Mouse (Mus musculus) hindbrain, embryonic 13.5 days (tissue): ENCODE data around the gene Klhl22. TPM values are rescaled to one million over a fixed set of nuclear protein-coding genes. Genes with fewer than 3 reads are reported as not detected.
A peak's percentile ranks its signal among the peaks of the same experiment; 100 is the strongest.

Source experiments
- ATAC-seq: fragments of 200-750 bp; cut with Nextera tagmentation; 2 replicates; pipeline ENCODE4 v1.8.0; 2017; ENCODE audit warnings: moderate TSS enrichment; ENCODE audit not compliant: low FRiP score
- H3K27ac ChIP-seq: fragments of 300-500 bp; sonication (generic); 2 replicates; pipeline ENCODE4 v1.5.1; 2015; ENCODE audit warnings: inconsistent platforms, mild to moderate bottlenecking, moderate library complexity
- H3K27me3 ChIP-seq: fragments of 300-500 bp; sonication (generic); 2 replicates; pipeline ENCODE4 v1.6.1; 2015; ENCODE audit warnings: mild to moderate bottlenecking, inconsistent platforms
- H3K36me3 ChIP-seq: fragments of 300-500 bp; sonication (generic); 2 replicates; pipeline ENCODE4 v1.6.1; 2015; ENCODE audit warnings: mild to moderate bottlenecking, inconsistent platforms
- H3K4me1 ChIP-seq: fragments of 300-500 bp; sonication (generic); replicated peaks from 2 replicates; pipeline ENCODE4 v1.6.1; 2015; ENCODE audit warnings: inconsistent platforms
- H3K4me2 ChIP-seq: fragments of 300-500 bp; sonication (generic); 2 replicates; pipeline ENCODE4 v1.6.1; 2015; ENCODE audit warnings: inconsistent platforms, mild to moderate bottlenecking, moderate library complexity
- H3K4me3 ChIP-seq: fragments of 300-500 bp; sonication (generic); 2 replicates; pipeline ENCODE4 v1.5.1; 2015; ENCODE audit warnings: mild to moderate bottlenecking, inconsistent platforms
- H3K9ac ChIP-seq: fragments of 300-500 bp; sonication (generic); 2 replicates; pipeline ENCODE4 v1.6.1; 2015; ENCODE audit warnings: mild to moderate bottlenecking, inconsistent platforms
- H3K9me3 ChIP-seq: fragments of 300-500 bp; sonication (generic); 2 replicates; pipeline ENCODE4 v1.6.1; 2016; ENCODE audit warnings: inconsistent platforms
- WGBS: fragments of 180-500 bp; shearing (Covaris S2); methylation state at CpG from one replicate; pipeline ENCODE4 v1.1.7; 2015; 5-methylcytosine and 5-hydroxymethylcytosine counted together
- polyA plus RNA-seq: library from polyadenylated mRNA; unstranded; fragments of >200 nt; fragmentation: Nextera tagmentation; extraction: Ambion mirVana; gene quantifications from 2 replicates; pipeline ENCODE4 v1.2.1, GENCODE M21; 2015

Klhl22 gene
- polyA plus RNA-seq, 1 experiment from 2014 or later = 70.9 TPM

GRCm38 (mm10) chr16:17804982-17805381 is 45.6 kb downstream of the Klhl22 start:
- peaks cover 82% of the 10 kb centered on the region for H3K27me3 ChIP-seq
- H3K36me3 ChIP-seq = no peaks in the 10 kb centered on the region
- 7% methylated on average over 7 of the region's 7 CpGs for WGBS
- H3K4me2 ChIP-seq = peak overlapping the region; percentile 56
- H3K4me1 ChIP-seq = peaks cover 64% of the 10 kb centered on the region
- H3K9ac ChIP-seq = no peak overlapping the region
- no peak for ATAC-seq
- peak overlapping the region; percentile 40 for H3K4me3 ChIP-seq
- H3K27ac ChIP-seq = no peak overlapping the region
- no peaks in the 10 kb centered on the region for H3K9me3 ChIP-seq

- H3K9ac ChIP-seq = peak overlapping the region; percentile 90
- peaks cover 80% of the 10 kb centered on the region for H3K27me3 ChIP-seq
- no peaks in the 10 kb centered on the region for H3K9me3 ChIP-seq
- H3K4me2 ChIP-seq = peak overlapping the region; percentile 90
- H3K27ac ChIP-seq = peak overlapping the region; percentile 86
- peak overlapping the region; percentile 61 for H3K4me3 ChIP-seq
- peaks cover 68% of the 10 kb centered on the region for H3K4me1 ChIP-seq
- ATAC-seq = peak; percentile 18
- no peaks in the 10 kb centered on the region for H3K36me3 ChIP-seq
- 4% methylated on average over 50 of the region's 50 CpGs for WGBS
Measured at GRCm38 (mm10) chr16:17806581-17807191, 47.3 kb downstream of the Klhl22 start.

DNA sequence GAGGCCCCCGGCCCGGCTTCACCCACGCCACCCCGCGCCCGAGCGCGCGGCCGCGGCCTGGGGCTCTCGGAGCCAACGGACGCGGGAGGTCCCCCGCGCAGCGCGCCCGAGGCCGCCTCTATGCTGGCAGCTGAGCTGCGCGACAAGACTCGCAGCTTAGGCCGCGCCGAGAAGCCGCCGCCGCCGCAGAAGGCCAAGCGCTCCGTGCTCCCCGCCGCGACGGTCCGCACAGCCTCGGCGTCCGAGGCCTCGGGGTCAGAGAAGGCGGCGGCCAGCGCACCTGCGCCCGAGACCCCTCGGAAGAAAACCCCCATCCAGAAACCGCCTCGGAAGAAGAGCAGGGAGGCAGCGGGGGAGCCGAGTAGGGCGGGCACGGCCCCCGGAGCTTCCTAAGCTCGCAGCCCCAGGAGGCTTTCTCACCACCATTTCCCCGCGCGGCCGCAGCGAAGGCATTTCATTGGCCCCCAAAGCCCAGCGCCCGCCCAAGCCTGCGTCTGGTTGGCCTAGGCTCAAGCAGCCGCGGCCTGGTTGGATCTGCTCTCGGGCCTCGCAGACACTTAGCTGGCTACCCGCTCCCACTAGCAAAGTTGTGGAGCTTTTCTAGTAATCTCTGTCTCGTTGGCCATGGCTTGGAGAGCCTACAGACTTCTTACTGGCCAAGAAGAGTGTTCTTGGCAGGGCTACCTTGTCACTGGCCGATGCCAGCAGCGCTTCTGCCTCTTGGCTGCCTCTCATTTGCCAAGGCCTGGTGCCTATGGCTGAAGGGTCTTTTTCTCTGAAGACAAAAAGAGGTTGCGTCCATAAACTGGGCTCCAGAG is 48.0 kb downstream of the Klhl22 start:
- 2% methylated on average over 65 of the region's 73 CpGs for whole genome bisulfite sequencing
- Histone ChIP-seq H3K9me3 (no peaks in the 10 kb centered on the region), H3K4me1 (peaks cover 62% of the 10 kb centered on the region), H3K4me3 (peak overlapping the region; percentile 61), H3K27ac (peak overlapping the region; percentile 86), H3K36me3 (no peaks in the 10 kb centered on the region), H3K4me2 (peak overlapping the region; percentile 90), H3K27me3 (peaks cover 74% of the 10 kb centered on the region), H3K9ac (peak overlapping the region; percentile 90)
- peak; percentile 87 for ATAC-seq

- H3K9me3 ChIP-seq = no peaks in the 10 kb centered on the region
- peaks cover 74% of the 10 kb centered on the region for H3K27me3 ChIP-seq
- peaks cover 45% of the 10 kb centered on the region for H3K4me1 ChIP-seq
- no peak for ATAC-seq
- no peaks in the 10 kb centered on the region for H3K36me3 ChIP-seq
- H3K27ac ChIP-seq = no peak overlapping the region
- H3K4me2 ChIP-seq = no peak overlapping the region
- 88% methylated on average over 4 of the region's 4 CpGs for WGBS
- 0 out of 2 replicates have a peak overlapping the region, but pooled peaks have one; percentile 19 for H3K9ac ChIP-seq
- no peak overlapping the region for H3K4me3 ChIP-seq
Measured at GRCm38 (mm10) chr16:17809125-17809524, 49.7 kb downstream of the Klhl22 start.

- Histone ChIP-seq H3K27me3 (peaks cover 74% of the 10 kb centered on the region), H3K9me3 (no peaks in the 10 kb centered on the region), H3K4me2 (no peak overlapping the region), H3K27ac (no peak overlapping the region; the same call in 1 of the 2 replicates), H3K9ac (peak overlapping the region; percentile 19; the same call in 1 of the 2 replicates), H3K4me3 (no peak overlapping the region), H3K36me3 (no peaks in the 10 kb centered on the region), H3K4me1 (peaks cover 39% of the 10 kb centered on the region)
- WGBS = 22% methylated on average over 7 of the region's 7 CpGs
- no peak for ATAC-seq
Measured at GRCm38 (mm10) chr16:17809711-17810110, 50.3 kb downstream of the Klhl22 start.

DNA sequence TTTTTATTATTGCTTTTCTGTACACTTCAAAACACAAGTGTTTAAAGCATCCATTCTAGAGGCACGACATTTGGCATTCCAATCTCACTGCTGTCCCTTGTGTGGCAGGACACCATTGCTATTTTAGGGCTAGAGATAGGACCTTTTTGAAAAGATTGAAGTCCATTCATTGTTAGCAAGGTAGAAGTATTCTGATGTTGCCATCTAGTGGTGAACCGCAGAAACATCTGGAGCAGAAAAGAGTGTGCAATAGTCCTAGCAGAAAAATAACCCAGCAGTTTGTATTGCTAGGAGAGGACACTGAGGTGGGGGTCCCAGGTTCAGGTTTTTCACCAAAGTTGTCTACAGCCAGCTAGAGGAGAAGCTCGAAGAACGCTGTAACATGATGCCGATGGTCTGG is 52.7 kb downstream of the Klhl22 start:
- Histone ChIP-seq H3K36me3 (no peaks in the 10 kb centered on the region), H3K27ac (no peak overlapping the region), H3K27me3 (peaks cover 74% of the 10 kb centered on the region), H3K4me2 (no peak overlapping the region), H3K9ac (no peak overlapping the region), H3K4me1 (peaks cover 42% of the 10 kb centered on the region), H3K4me3 (no peak overlapping the region), H3K9me3 (no peaks in the 10 kb centered on the region)
- no peak for ATAC-seq
- 9% methylated on average over 5 of the region's 5 CpGs for WGBS

DNA sequence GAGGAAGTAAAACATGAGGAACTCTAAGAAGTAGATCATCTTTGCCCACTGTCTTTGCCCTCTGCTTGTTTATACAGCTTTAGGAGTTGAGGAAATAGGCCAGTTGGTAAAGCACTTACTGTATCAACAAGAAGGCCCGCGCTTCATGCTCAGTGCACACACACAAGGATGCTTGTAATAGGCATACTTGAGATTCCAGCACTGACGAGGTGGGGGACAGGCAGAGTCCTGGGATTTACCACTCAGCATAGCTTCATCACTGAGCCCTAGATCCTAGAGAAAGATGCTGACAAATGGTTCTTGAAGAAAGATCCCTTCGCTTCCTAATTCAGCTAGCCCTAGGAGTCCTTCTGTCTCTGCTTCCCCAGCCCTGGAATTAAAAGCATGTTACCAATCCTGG is 53.8 kb downstream of the Klhl22 start:
- ATAC-seq = no peak
- Histone ChIP-seq H3K4me2 (no peak overlapping the region), H3K27ac (no peak overlapping the region), H3K36me3 (no peaks in the 10 kb centered on the region), H3K9me3 (no peaks in the 10 kb centered on the region), H3K9ac (no peak overlapping the region), H3K4me1 (peaks cover 34% of the 10 kb centered on the region), H3K4me3 (no peak overlapping the region), H3K27me3 (peaks cover 77% of the 10 kb centered on the region)
- 51% methylated on average over 4 of the region's 4 CpGs for WGBS

DNA sequence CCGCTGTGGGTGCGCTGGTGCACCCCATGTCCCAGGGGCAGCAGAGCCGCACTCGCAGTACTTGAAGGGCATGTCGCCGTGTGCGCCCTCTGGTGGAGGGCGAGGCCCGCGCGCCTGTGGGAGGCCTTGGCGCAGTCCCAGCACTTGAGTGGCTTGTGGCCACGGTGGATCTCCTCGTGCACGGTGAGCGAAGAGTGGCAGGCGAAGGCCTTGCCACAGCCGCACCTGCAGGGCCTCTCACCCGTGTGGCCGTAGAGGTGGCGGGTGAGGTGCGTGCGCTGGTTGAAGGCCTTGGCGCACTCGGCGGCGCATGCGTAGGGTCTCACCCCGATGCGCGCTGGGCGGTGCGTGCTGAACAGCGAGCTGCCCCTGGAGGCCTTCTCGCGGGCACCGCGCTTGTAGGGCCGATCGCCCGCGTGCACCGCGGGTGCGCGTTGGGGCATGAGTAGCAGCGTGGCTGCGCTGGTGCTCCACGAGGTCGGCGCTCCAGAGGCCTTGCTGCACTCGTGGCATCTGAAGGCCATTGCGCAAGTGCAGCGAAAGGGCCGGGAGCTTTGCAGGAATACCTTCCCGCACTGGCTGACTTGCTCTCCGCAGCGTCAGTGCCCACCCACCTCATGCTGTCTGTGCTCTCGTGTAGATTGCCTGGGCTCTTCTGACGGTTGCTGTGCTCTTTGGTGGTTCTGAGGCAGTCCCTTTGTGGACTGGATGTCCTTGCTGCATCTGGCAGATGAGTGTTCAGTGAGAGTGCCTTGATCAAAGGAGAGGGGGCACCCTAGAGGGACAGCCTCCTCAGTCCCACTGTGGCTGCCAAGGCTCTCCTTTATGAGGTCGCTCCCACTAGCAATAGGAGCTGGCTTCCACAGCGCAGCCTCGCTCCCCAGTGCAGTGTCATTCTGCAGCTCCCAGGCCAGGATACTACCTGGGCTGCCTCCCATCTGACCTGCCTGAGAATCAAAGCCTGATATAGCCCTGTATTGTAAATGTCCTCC is 56.3 kb downstream of the Klhl22 start:
- H3K4me2 ChIP-seq = peak overlapping the region; percentile 79
- ATAC-seq = peak; percentile 85
- peaks cover 67% of the 10 kb centered on the region for H3K27me3 ChIP-seq
- 1% methylated on average over 60 of the region's 63 CpGs for WGBS
- H3K4me1 ChIP-seq = peaks cover 18% of the 10 kb centered on the region; the same call in 1 of the 2 replicates
- H3K4me3 ChIP-seq = peak overlapping the region; percentile 52
- no peaks in the 10 kb centered on the region for H3K36me3 ChIP-seq
- peak overlapping the region; percentile 75 for H3K27ac ChIP-seq
- peak overlapping the region; percentile 79 for H3K9ac ChIP-seq
- H3K9me3 ChIP-seq = no peaks in the 10 kb centered on the region

GRCm38 (mm10) chr16:17816528-17816927 is 57.1 kb downstream of the Klhl22 start:
- 83% methylated on average over 8 of the region's 8 CpGs for WGBS
- Histone ChIP-seq H3K4me3 (peak overlapping the region; percentile 52; the same call in 1 of the 2 replicates), H3K9ac (peak overlapping the region; percentile 79; the same call in 1 of the 2 replicates)

GRCm38 (mm10) chr16:17826500-17826899 is 67.1 kb downstream of the Klhl22 start:
- ATAC-seq = no peak
- Histone ChIP-seq H3K4me3 (no peak overlapping the region), H3K9me3 (no peaks in the 10 kb centered on the region), H3K27ac (no peak overlapping the region), H3K9ac (no peak overlapping the region), H3K36me3 (no peaks in the 10 kb centered on the region), H3K4me1 (peaks cover 2% of the 10 kb centered on the region; the same call in 1 of the 2 replicates), H3K4me2 (no peak overlapping the region), H3K27me3 (peaks cover 37% of the 10 kb centered on the region)
- WGBS = 86% methylated on average over 2 of the region's 2 CpGs

More at GRCm38 (mm10) chr16:17816528-17816927, 57.1 kb downstream of the Klhl22 start:
- Histone ChIP-seq H3K4me2 (no peak overlapping the region), H3K9me3 (no peaks in the 10 kb centered on the region), H3K27ac (no peak overlapping the region), H3K27me3 (peaks cover 67% of the 10 kb centered on the region), H3K4me1 (peaks cover 18% of the 10 kb centered on the region; the same call in 1 of the 2 replicates), H3K36me3 (no peaks in the 10 kb centered on the region)
- ATAC-seq = no peak

- peaks cover 14% of the 10 kb centered on the region for H3K4me1 ChIP-seq
- peaks cover 50% of the 10 kb centered on the region for H3K27me3 ChIP-seq
- H3K4me2 ChIP-seq = no peak overlapping the region
- H3K9me3 ChIP-seq = no peaks in the 10 kb centered on the region
- no peak for ATAC-seq
- 87% methylated on average over 2 of the region's 2 CpGs for WGBS
- no peak overlapping the region for H3K9ac ChIP-seq
- H3K27ac ChIP-seq = no peak overlapping the region
- no peak overlapping the region for H3K4me3 ChIP-seq
- H3K36me3 ChIP-seq = no peaks in the 10 kb centered on the region
Measured at GRCm38 (mm10) chr16:17828229-17828628, 68.8 kb downstream of the Klhl22 start.
